Mouse (Mus musculus) liver, postnatal 0 days (tissue): ENCODE measurements around the gene Vmp1. TPM values are rescaled to one million over a fixed set of nuclear protein-coding genes. Genes with fewer than 3 reads are reported as not detected.

Experiments
- ATAC-seq: fragments of 200-750 bp; cut with Nextera tagmentation; 2 replicates; pipeline ENCODE4 v1.8.0; 2017; ENCODE audit warnings: mild to moderate bottlenecking, moderate library complexity
- DNase-seq: peaks from one replicate; pipeline ENCODE4 v3.0.0-alpha.2; 2016
- H3K27ac ChIP-seq: fragments of 300-500 bp; sonication (generic); 2 replicates; pipeline ENCODE4 v1.5.1; 2014; ENCODE audit warnings: antibody characterized with exemption, moderate library complexity, mild to moderate bottlenecking, low read depth
- H3K27me3 ChIP-seq: fragments of 300-500 bp; sonication (generic); 2 replicates; pipeline ENCODE4 v1.6.1; 2014; ENCODE audit warnings: low read length, control low read depth, mixed read lengths; ENCODE audit not compliant: insufficient read depth
- H3K36me3 ChIP-seq: fragments of 300-500 bp; sonication (generic); replicated peaks from 2 replicates; pipeline ENCODE4 v1.6.1; 2014; ENCODE audit warnings: mild to moderate bottlenecking, control low read depth, low read length, moderate library complexity, mixed read lengths; ENCODE audit not compliant: insufficient read depth
- H3K4me1 ChIP-seq: fragments of 300-500 bp; sonication (generic); 2 replicates; pipeline ENCODE4 v1.6.1; 2014; ENCODE audit warnings: antibody characterized with exemption, mild to moderate bottlenecking, control low read depth; ENCODE audit not compliant: insufficient read depth
- H3K4me2 ChIP-seq: fragments of 300-500 bp; sonication (generic); 2 replicates; pipeline ENCODE4 v1.6.1; 2014; ENCODE audit warnings: low read depth, mild to moderate bottlenecking, low read length, moderate library complexity, mixed read lengths
- H3K4me3 ChIP-seq: fragments of 300-500 bp; sonication (generic); 2 replicates; pipeline ENCODE4 v1.5.1; 2014; ENCODE audit warnings: low read depth, low read length
- H3K9ac ChIP-seq: fragments of 300-500 bp; sonication (generic); replicated peaks from 2 replicates; pipeline ENCODE4 v1.6.1; 2014; ENCODE audit warnings: mild to moderate bottlenecking, moderate library complexity
- H3K9me3 ChIP-seq: fragments of 300-500 bp; sonication (generic); 2 replicates; pipeline ENCODE4 v1.6.1; 2016; ENCODE audit warnings: mild to moderate bottlenecking, control low read depth, low read length, mixed read lengths
- CTCF ChIP-seq: sonication (generic); IDR thresholded peaks from 2 replicates; pipeline ENCODE4 v1.5.1; 2016; ENCODE audit warnings: antibody characterized with exemption, low read depth
- EP300 ChIP-seq: IDR thresholded peaks from 2 replicates; pipeline ENCODE4 v1.6.1; 2016; ENCODE audit warnings: antibody characterized with exemption, low read depth, mild to moderate bottlenecking
- whole genome bisulfite sequencing: fragments of 180-500 bp; shearing (Covaris S2); extraction: QIAGEN DNeasy Blood & Tissue Kit; methylation state at CpG from one replicate; pipeline ENCODE4 v1.1.7; 2014; ENCODE audit not compliant: insufficient replicate concordance; 5-methylcytosine and 5-hydroxymethylcytosine counted together
- polyA plus RNA-seq: library from polyadenylated mRNA; unstranded; fragments of >200 nt; fragmentation: Nextera tagmentation; extraction: Ambion mirVana; gene quantifications from 2 replicates; pipeline ENCODE4 v1.2.1, GENCODE M21; 2015

Gene Vmp1
- polyA plus RNA-seq, 1 experiment from 2014 or later, result 125 TPM

GRCm38 (mm10) chr11:86578106-86578808 is 105.4 kb downstream of the Vmp1 start:
- Histone ChIP-seq H3K4me3 (no peak overlapping the region), H3K9ac (peak overlapping the region; percentile 28; the same call in 1 of the 2 replicates), H3K36me3 (no peaks in the 10 kb centered on the region), H3K27me3 (no peaks in the 10 kb centered on the region), H3K27ac (peak overlapping the region; percentile 90), H3K4me2 (peak overlapping the region; percentile 20; the same call in 1 of the 2 replicates), H3K4me1 (peaks cover 59% of the 10 kb centered on the region), H3K9me3 (no peaks in the 10 kb centered on the region)
- TF ChIP-seq CTCF, result no peak
- no peak for TF ChIP-seq EP300
- DNase-seq (no peak), ATAC-seq (no peak)
- WGBS, result 60% methylated on average over 6 of the region's 6 CpGs

DNA sequence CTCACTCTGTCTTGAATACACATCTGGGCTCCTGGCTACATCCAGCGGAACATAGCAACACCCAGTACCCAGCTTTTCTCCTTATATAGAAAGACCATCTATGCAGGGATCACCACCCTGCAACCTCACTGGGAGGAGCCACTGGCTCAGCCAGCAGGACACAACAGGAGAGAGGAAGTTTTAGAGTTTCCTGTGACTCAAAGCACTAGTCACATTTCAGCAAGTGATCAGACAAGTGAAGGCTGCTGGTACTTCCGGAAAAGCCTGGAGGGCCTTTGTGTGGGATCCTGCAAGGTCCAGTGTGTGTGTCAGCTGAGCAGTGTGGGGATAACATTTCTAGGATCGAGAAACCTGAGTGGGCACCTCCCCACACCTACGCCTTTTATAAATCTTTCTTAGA is 106.4 kb downstream of the Vmp1 start:
- H3K4me3 ChIP-seq, result no peak overlapping the region
- no peaks in the 10 kb centered on the region for H3K36me3 ChIP-seq
- no peaks in the 10 kb centered on the region for H3K9me3 ChIP-seq
- DNase-seq, result peak; percentile 40
- WGBS, result 47% methylated on average over 4 of the region's 4 CpGs
- H3K27me3 ChIP-seq, result no peaks in the 10 kb centered on the region
- H3K9ac ChIP-seq, result peak overlapping the region; percentile 28; the same call in 1 of the 2 replicates
- no peak for TF ChIP-seq CTCF
- TF ChIP-seq EP300, result peak; percentile 49; the same call in 1 of the 2 replicates
- H3K4me1 ChIP-seq, result peaks cover 56% of the 10 kb centered on the region
- peak; percentile 4; the same call in 1 of the 2 replicates for ATAC-seq
- H3K4me2 ChIP-seq, result peak overlapping the region; percentile 36; the same call in 1 of the 2 replicates
- peak overlapping the region; percentile 90 for H3K27ac ChIP-seq

DNA sequence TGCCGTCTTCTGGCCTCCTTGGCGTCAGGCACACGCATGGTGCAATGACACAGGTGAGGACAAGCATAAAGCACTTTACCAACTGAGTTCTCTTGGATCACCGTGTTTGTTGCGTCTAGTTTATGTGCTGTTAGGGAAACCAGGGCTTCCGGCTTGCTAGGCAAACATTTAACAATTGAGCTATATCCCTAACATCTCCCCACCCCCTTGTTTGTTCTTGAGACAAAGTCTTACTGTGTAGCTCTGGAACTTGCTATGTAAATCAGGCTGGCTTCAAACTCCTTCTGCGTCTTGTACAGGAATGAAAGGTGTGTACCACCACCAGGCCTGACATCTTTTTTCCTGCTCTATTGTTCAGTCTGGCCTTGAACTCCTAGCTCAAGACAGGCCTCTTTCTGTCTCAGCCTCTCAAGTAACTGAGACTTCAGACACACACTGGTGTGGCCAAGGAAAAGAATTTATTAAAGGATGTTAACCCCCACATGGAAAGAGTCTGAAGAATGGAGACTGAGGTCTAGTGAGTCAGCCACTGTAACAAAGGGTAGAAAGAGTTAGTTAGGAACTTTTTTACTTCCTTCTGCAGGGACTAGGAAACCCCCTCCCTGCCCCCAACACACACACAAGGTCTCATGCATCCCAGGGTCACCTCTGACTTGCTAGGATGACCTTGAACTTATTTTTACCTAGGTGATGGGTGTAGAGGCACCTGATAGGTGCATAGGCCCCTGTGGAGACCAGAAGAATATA is 107.8 kb downstream of the Vmp1 start:
- H3K27ac ChIP-seq, result no peak overlapping the region
- no peaks in the 10 kb centered on the region for H3K9me3 ChIP-seq
- H3K4me2 ChIP-seq, result no peak overlapping the region
- H3K27me3 ChIP-seq, result no peaks in the 10 kb centered on the region
- H3K4me1 ChIP-seq, result peaks cover 53% of the 10 kb centered on the region
- H3K4me3 ChIP-seq, result no peak overlapping the region
- TF ChIP-seq CTCF, result no peak
- TF ChIP-seq EP300, result no peak
- ATAC-seq (no peak), DNase-seq (no peak)
- WGBS, result 79% methylated on average over 7 of the region's 7 CpGs
- H3K9ac ChIP-seq, result no peak overlapping the region
- no peaks in the 10 kb centered on the region for H3K36me3 ChIP-seq

DNA sequence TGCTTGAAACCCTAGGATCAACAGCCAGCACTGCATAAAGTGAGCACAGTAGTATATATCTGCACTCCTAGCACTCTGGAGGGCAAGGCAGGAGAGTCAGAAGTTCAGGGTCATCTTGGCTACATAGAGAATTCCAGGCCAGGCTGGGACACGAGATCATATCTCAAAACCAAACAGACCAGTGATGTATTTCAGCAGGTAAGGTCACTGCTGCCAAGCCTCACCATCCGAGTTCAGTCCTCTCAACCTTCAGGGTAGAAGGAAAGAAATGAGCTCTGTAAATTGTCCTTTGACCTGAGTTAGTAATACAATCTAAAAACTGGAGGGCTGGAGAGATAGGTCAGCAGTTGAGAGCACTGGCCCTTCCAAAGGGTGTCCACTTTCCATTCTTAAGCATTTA is 109.2 kb downstream of the Vmp1 start:
- DNase-seq (no peak), ATAC-seq (no peak)
- H3K4me2 ChIP-seq, result no peak overlapping the region
- peaks cover 40% of the 10 kb centered on the region for H3K4me1 ChIP-seq
- TF ChIP-seq CTCF (no peak), EP300 (no peak)
- 49% methylated on average over 2 of the region's 2 CpGs for WGBS
- H3K4me3 ChIP-seq, result no peak overlapping the region
- peak overlapping the region; percentile 30; the same call in 1 of the 2 replicates for H3K27ac ChIP-seq
- no peak overlapping the region for H3K9ac ChIP-seq
- H3K9me3 ChIP-seq, result no peaks in the 10 kb centered on the region
- no peaks in the 10 kb centered on the region for H3K27me3 ChIP-seq
- H3K36me3 ChIP-seq, result no peaks in the 10 kb centered on the region

DNA sequence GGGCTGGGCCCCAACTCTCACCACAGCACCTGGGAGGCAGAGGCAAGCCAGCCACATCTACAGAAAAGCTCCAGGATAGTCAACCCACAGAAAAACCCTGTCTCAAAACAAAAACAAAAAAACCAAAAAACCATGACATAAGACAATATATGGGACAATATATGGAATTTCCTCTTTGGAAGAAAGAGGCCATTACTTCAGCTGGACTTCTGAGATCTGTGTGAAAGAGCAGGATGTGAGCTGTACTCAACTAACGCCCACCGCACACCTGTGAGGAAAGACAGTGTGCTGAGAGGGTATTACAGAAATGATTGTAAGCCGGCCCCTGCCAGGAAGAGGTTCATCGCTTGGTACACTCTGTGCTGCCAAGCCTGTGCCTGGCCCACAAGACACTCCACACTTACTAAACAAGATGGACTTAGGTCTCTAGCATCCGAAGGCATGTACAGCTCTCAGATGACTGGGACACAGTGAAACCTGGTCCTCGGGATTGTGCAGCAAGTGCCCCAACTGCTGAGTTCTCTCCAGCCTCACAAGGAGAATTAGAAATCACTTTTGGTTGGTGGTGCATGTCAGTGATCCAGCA is 109.9 kb downstream of the Vmp1 start:
- Histone ChIP-seq H3K4me1 (peaks cover 34% of the 10 kb centered on the region), H3K9me3 (no peaks in the 10 kb centered on the region), H3K27me3 (no peaks in the 10 kb centered on the region), H3K27ac (no peak overlapping the region), H3K4me3 (no peak overlapping the region), H3K4me2 (no peak overlapping the region), H3K36me3 (no peaks in the 10 kb centered on the region), H3K9ac (no peak overlapping the region)
- ATAC-seq (no peak), DNase-seq (no peak)
- WGBS, result 77% methylated on average over 6 of the region's 6 CpGs
- no peak for TF ChIP-seq EP300
- TF ChIP-seq CTCF, result no peak

DNA sequence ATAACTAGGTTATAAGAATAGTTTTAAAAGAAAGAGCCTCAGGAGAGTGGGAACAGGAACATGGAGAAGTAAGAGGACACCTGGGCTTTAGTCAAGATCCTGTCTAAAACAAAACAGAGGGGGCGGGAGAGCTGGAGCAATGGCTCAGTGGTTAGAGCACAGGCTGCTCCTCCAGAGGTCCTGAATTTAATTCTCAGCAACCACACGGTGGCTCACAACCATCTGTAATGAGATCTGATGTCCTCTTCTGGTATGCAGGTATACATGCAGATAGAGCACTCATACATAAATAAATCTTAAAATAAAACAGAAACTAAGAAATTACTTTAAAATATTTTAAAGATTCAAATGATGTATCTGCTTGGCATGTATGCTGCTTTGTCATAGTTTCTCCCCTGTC is 111.0 kb downstream of the Vmp1 start:
- Histone ChIP-seq H3K27me3 (no peaks in the 10 kb centered on the region), H3K4me2 (no peak overlapping the region), H3K36me3 (no peaks in the 10 kb centered on the region), H3K27ac (no peak overlapping the region), H3K9me3 (no peaks in the 10 kb centered on the region), H3K4me3 (no peak overlapping the region), H3K9ac (no peak overlapping the region), H3K4me1 (peaks cover 24% of the 10 kb centered on the region)
- no peak for TF ChIP-seq EP300
- ATAC-seq (no peak), DNase-seq (no peak)
- 63% methylated on average over 2 of the region's 2 CpGs for WGBS
